Mouse (Mus musculus) frontal cortex, postnatal 10 days (tissue): ENCODE measurements at regions not wholly inside any gene's neighbourhood (a gene's known extent, or its start where the extent isn't known, plus 50 kb on each side); places are given as distances from the start of the nearest gene placed in this dataset.

Experiments used
- DNase-seq, 2 experiments: peaks; one replicate each; pipeline ENCODE4 v3.0.0; 2022; ENCODE audit warnings: low spot score in 2 of 2, mixed read lengths in 1 of 2

GRCm38 (mm10) chr4:72331882-72332281 is 131.2 kb upstream of the Tle1 start:
- no peak for DNase-seq

- no peak for DNase-seq
Observed at GRCm38 (mm10) chr4:72329026-72329390, 128.3 kb upstream of the Tle1 start.

- DNase-seq = no peak
Observed at GRCm38 (mm10) chr4:72328282-72329025, 127.7 kb upstream of the Tle1 start.

GRCm38 (mm10) chr4:72324913-72325312 is 124.2 kb upstream of the Tle1 start:
- no peak for DNase-seq

GRCm38 (mm10) chr4:72285112-72285675 is 84.5 kb upstream of the Tle1 start:
- no peak for DNase-seq

GRCm38 (mm10) chr4:72250531-72250930 is 49.8 kb upstream of the Tle1 start:
- no peak for DNase-seq
